Mouse (Mus musculus): Measurements from ENCODE around the gene Zcchc24. TPM values are rescaled to one million over a fixed set of nuclear protein-coding genes. Genes with fewer than 3 reads are reported as not detected.

Gene Zcchc24
- polyA plus RNA-seq, 1 experiment from 2014 or later = 33.6 TPM

DNA sequence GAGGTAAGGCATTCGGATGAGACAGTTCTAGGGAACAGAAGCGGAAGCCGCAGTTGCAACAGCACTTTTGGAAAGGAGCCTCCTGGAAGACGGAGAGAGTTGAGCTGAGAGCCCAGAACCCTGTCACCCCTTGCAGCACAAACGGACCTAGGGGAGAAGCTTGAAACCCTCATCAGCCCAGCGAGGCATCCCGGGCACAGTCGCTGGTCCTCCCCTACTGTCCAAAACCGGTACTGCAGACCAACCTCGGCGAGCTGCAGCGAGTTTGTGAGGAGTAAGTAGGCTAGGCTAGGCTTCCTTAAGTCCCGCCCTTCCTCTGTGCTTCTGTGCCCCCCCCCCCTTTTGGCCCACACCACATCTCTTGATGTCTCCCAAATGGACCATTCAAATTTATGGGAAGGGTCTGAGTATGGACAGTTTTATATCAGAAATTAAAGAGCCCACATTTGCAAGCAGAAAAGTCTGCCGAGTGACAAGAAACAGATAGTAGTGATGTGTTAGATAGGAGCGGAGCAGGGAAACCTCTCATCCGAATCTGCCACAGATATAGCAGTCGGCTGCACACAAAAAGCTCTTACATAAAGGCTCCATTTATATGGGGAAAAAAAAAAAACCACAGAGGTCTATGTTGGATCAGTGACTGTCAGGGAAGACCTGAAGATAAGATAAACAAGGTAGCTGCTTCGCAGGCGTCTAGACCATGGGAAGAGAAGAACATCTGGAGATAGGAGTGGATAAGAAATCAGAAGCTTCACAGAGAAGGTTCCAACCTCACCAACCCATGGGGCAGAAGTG lies 31.5 kb upstream of the Zcchc24 start:
- Histone ChIP-seq H3K4me3 (ENCODE audit: low read depth, low read length) (no peak overlapping the region), H3K4me1 (replicated peaks; ENCODE audit: control insufficient read depth, insufficient read depth, low read length) (peaks cover 27% of the 10 kb centered on the region), H3K36me3 (ENCODE audit: control insufficient read depth, insufficient read depth, low read length) (no peaks in the 10 kb centered on the region), H3K4me2 (ENCODE audit: low read length) (peak overlapping the region; percentile 28), H3K9me3 (ENCODE audit: control insufficient read depth, low read length) (no peaks in the 10 kb centered on the region), H3K9ac (ENCODE audit: low read length) (0 out of 2 replicates have a peak overlapping the region, but pooled peaks have one; percentile 10), H3K27ac (ENCODE audit: low read depth) (peak overlapping the region; percentile 43; the same call in 1 of the 2 replicates), H3K27me3 (replicated peaks; ENCODE audit: control insufficient read depth, insufficient read depth, low read length) (no peaks in the 10 kb centered on the region)
- 15% methylated on average over 19 of the region's 19 CpGs for WGBS
- ATAC-seq (replicated peaks; ENCODE audit: low FRiP score, low TSS enrichment, low read depth) (peak; percentile 70), DNase-seq (ENCODE audit: low spot score) (peak; percentile 99)

DNA sequence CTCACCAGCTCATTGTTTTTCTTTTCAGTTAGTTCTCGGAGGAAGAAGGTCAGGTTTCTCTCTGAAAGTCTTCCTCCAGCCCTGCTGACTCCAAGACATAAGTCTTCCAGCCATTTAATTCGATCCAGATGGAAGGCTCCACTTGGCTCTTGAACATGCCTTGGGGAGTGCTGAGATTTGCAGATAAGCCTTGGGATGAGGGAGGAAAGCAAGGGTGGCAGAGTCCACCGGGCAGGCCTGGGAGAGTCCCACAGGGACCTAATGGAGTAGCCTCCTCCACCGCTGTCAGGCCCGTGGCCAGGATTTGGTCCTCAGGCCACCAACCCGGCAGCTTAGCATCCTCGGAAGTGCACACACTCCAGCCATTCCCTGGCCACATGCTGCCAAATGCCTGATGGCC lies 27.8 kb upstream of the Zcchc24 start:
- Histone ChIP-seq H3K4me2 (ENCODE audit: low read length) (no peak overlapping the region), H3K9ac (ENCODE audit: low read length) (no peak overlapping the region), H3K27me3 (replicated peaks; ENCODE audit: control insufficient read depth, insufficient read depth, low read length) (no peaks in the 10 kb centered on the region), H3K4me3 (ENCODE audit: low read depth, low read length) (no peak overlapping the region), H3K9me3 (ENCODE audit: control insufficient read depth, low read length) (no peaks in the 10 kb centered on the region), H3K36me3 (ENCODE audit: control insufficient read depth, insufficient read depth, low read length) (no peaks in the 10 kb centered on the region), H3K27ac (ENCODE audit: low read depth) (no peak overlapping the region), H3K4me1 (replicated peaks; ENCODE audit: control insufficient read depth, insufficient read depth, low read length) (peaks cover 25% of the 10 kb centered on the region)
- ATAC-seq (replicated peaks; ENCODE audit: low FRiP score, low TSS enrichment, low read depth) (no peak), DNase-seq (ENCODE audit: low spot score) (no peak)
- WGBS = 78% methylated on average over 7 of the region's 7 CpGs

GRCm38 (mm10) chr14:25795561-25796174 lies 26.8 kb upstream of the Zcchc24 start:
- H3K9me3 ChIP-seq (ENCODE audit: control insufficient read depth, low read length) = no peaks in the 10 kb centered on the region
- H3K4me1 ChIP-seq (replicated peaks; ENCODE audit: control insufficient read depth, insufficient read depth, low read length) = peaks cover 22% of the 10 kb centered on the region
- H3K4me2 ChIP-seq (ENCODE audit: low read length) = peak overlapping the region; percentile 20
- no peak overlapping the region for H3K9ac ChIP-seq (ENCODE audit: low read length)
- H3K36me3 ChIP-seq (ENCODE audit: control insufficient read depth, insufficient read depth, low read length) = no peaks in the 10 kb centered on the region
- no peaks in the 10 kb centered on the region for H3K27me3 ChIP-seq (replicated peaks; ENCODE audit: control insufficient read depth, insufficient read depth, low read length)
- 25% methylated on average over 10 of the region's 10 CpGs for WGBS
- peak overlapping the region; percentile 85 for H3K27ac ChIP-seq (ENCODE audit: low read depth)
- peak; percentile 75 for DNase-seq (ENCODE audit: low spot score)
- ATAC-seq (replicated peaks; ENCODE audit: low FRiP score, low TSS enrichment, low read depth) = peak; percentile 62; the same call in 1 of the 2 replicates
- no peak overlapping the region for H3K4me3 ChIP-seq (ENCODE audit: low read depth, low read length)

- Histone ChIP-seq H3K27me3 (replicated peaks; ENCODE audit: control insufficient read depth, insufficient read depth, low read length) (no peaks in the 10 kb centered on the region), H3K27ac (ENCODE audit: low read depth) (peak overlapping the region; percentile 85), H3K9me3 (ENCODE audit: control insufficient read depth, low read length) (no peaks in the 10 kb centered on the region), H3K4me1 (replicated peaks; ENCODE audit: control insufficient read depth, insufficient read depth, low read length) (peaks cover 20% of the 10 kb centered on the region), H3K9ac (ENCODE audit: low read length) (no peak overlapping the region), H3K4me3 (ENCODE audit: low read depth, low read length) (no peak overlapping the region), H3K36me3 (ENCODE audit: control insufficient read depth, insufficient read depth, low read length) (no peaks in the 10 kb centered on the region), H3K4me2 (ENCODE audit: low read length) (peak overlapping the region; percentile 20)
- ATAC-seq (replicated peaks; ENCODE audit: low FRiP score, low TSS enrichment, low read depth) (no peak), DNase-seq (ENCODE audit: low spot score) (no peak)
- WGBS = 52% methylated on average over 6 of the region's 6 CpGs
Measured at GRCm38 (mm10) chr14:25795067-25795466, 26.2 kb upstream of the Zcchc24 start.

DNA sequence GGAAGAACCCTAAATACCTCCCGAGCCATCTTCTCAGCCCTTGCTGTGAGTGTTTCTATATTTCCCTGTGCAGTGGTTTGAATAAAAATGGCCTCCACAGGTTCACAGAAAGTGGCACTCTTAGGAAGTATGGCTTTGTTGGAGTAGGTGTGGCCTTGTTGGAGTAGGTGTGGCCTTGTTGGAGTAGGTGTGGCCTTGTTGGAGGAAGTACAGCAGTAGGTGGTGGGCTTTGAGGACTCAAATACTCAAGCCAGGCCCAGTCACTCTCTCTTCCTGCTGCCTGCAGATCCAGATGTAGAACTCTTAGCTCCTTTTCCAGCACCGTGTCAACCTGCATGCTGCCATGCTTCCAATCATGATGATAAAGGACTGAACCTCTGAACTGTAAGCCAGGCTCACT lies 25.5 kb upstream of the Zcchc24 start:
- Histone ChIP-seq H3K9ac (ENCODE audit: low read length) (no peak overlapping the region), H3K4me2 (ENCODE audit: low read length) (no peak overlapping the region), H3K27me3 (replicated peaks; ENCODE audit: control insufficient read depth, insufficient read depth, low read length) (no peaks in the 10 kb centered on the region), H3K4me3 (ENCODE audit: low read depth, low read length) (no peak overlapping the region), H3K36me3 (ENCODE audit: control insufficient read depth, insufficient read depth, low read length) (no peaks in the 10 kb centered on the region), H3K27ac (ENCODE audit: low read depth) (no peak overlapping the region), H3K4me1 (replicated peaks; ENCODE audit: control insufficient read depth, insufficient read depth, low read length) (peaks cover 14% of the 10 kb centered on the region), H3K9me3 (ENCODE audit: control insufficient read depth, low read length) (no peaks in the 10 kb centered on the region)
- DNase-seq (ENCODE audit: low spot score) (no peak), ATAC-seq (replicated peaks; ENCODE audit: low FRiP score, low TSS enrichment, low read depth) (no peak)
- 91% methylated on average over 2 of the region's 2 CpGs for WGBS

GRCm38 (mm10) chr14:25790768-25791302 lies 22.0 kb upstream of the Zcchc24 start:
- Histone ChIP-seq H3K4me2 (ENCODE audit: low read length) (no peak overlapping the region), H3K9ac (ENCODE audit: low read length) (no peak overlapping the region), H3K9me3 (ENCODE audit: control insufficient read depth, low read length) (no peaks in the 10 kb centered on the region), H3K4me1 (replicated peaks; ENCODE audit: control insufficient read depth, insufficient read depth, low read length) (peaks cover 18% of the 10 kb centered on the region), H3K27ac (ENCODE audit: low read depth) (no peak overlapping the region), H3K36me3 (ENCODE audit: control insufficient read depth, insufficient read depth, low read length) (no peaks in the 10 kb centered on the region), H3K27me3 (replicated peaks; ENCODE audit: control insufficient read depth, insufficient read depth, low read length) (no peaks in the 10 kb centered on the region), H3K4me3 (ENCODE audit: low read depth, low read length) (no peak overlapping the region)
- DNase-seq (ENCODE audit: low spot score) = peak; percentile 42
- 67% methylated on average over 6 of the region's 6 CpGs for WGBS
- no peak for ATAC-seq (replicated peaks; ENCODE audit: low FRiP score, low TSS enrichment, low read depth)

DNA sequence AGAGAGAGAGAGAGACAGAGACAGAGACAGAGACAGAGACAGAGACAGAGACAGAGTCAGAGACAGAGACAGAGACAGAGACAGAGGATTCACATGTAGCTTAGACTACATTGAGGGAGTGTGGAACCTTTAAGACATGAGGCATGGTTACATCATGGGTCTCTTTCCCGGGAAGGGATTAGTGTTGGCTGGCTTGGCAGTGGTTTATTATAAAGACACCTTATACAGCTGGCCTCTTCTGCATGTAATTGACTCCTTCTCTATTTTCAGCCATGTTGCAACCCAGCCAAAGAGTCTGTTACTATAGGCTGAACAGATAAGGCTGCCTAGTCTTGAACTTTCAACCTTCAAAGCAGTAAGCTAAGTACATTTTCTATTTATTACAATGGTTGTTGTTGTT lies 21.1 kb upstream of the Zcchc24 start:
- 72% methylated on average over 1 of the region's 1 CpGs for WGBS
- H3K9me3 ChIP-seq (ENCODE audit: control insufficient read depth, low read length) = no peaks in the 10 kb centered on the region

GRCm38 (mm10) chr14:25789207-25789606 lies 20.4 kb upstream of the Zcchc24 start:
- no peak overlapping the region for H3K9ac ChIP-seq (ENCODE audit: low read length)
- no peak for ATAC-seq (replicated peaks; ENCODE audit: low FRiP score, low TSS enrichment, low read depth)
- no peaks in the 10 kb centered on the region for H3K36me3 ChIP-seq (ENCODE audit: control insufficient read depth, insufficient read depth, low read length)
- DNase-seq (ENCODE audit: low spot score) = peak; percentile 35
- H3K9me3 ChIP-seq (ENCODE audit: control insufficient read depth, low read length) = no peaks in the 10 kb centered on the region
- H3K4me1 ChIP-seq (replicated peaks; ENCODE audit: control insufficient read depth, insufficient read depth, low read length) = peaks cover 10% of the 10 kb centered on the region
- no peak overlapping the region for H3K4me2 ChIP-seq (ENCODE audit: low read length)
- H3K4me3 ChIP-seq (ENCODE audit: low read depth, low read length) = no peak overlapping the region
- no peak overlapping the region for H3K27ac ChIP-seq (ENCODE audit: low read depth)
- no peaks in the 10 kb centered on the region for H3K27me3 ChIP-seq (replicated peaks; ENCODE audit: control insufficient read depth, insufficient read depth, low read length)

More for the DNA sequence above, 21.1 kb upstream of the Zcchc24 start:
- no peaks in the 10 kb centered on the region for H3K36me3 ChIP-seq (ENCODE audit: control insufficient read depth, insufficient read depth, low read length)
- no peak overlapping the region for H3K4me3 ChIP-seq (ENCODE audit: low read depth, low read length)
- no peak overlapping the region for H3K27ac ChIP-seq (ENCODE audit: low read depth)
- H3K4me2 ChIP-seq (ENCODE audit: low read length) = no peak overlapping the region
- ATAC-seq (replicated peaks; ENCODE audit: low FRiP score, low TSS enrichment, low read depth) (no peak), DNase-seq (ENCODE audit: low spot score) (no peak)
- no peaks in the 10 kb centered on the region for H3K27me3 ChIP-seq (replicated peaks; ENCODE audit: control insufficient read depth, insufficient read depth, low read length)
- no peak overlapping the region for H3K9ac ChIP-seq (ENCODE audit: low read length)
- H3K4me1 ChIP-seq (replicated peaks; ENCODE audit: control insufficient read depth, insufficient read depth, low read length) = peaks cover 10% of the 10 kb centered on the region
